Mouse (Mus musculus): ENCODE measurements around the gene Morc1.
A peak's percentile ranks its signal among the peaks of the same experiment; 100 is the strongest.

The Morc1 gene

GRCm38 (mm10) chr16:48627296-48627695 lies 196.3 kb downstream of the Morc1 start:
- no peak for DNase-seq (ENCODE audit: low read depth)

GRCm38 (mm10) chr16:48629710-48630109 lies 198.7 kb downstream of the Morc1 start:
- DNase-seq (ENCODE audit: low read depth), result no peak

- no peak for DNase-seq (ENCODE audit: low read depth)
Observed at GRCm38 (mm10) chr16:48630466-48630865, 199.4 kb downstream of the Morc1 start.

- DNase-seq (ENCODE audit: low read depth), result no peak
Observed at GRCm38 (mm10) chr16:48632351-48632750, 201.3 kb downstream of the Morc1 start.

GRCm38 (mm10) chr16:48646246-48646645 lies 215.2 kb downstream of the Morc1 start:
- no peak for DNase-seq (ENCODE audit: low read depth)

- DNase-seq (ENCODE audit: low read depth), result peak; percentile 39
Observed at GRCm38 (mm10) chr16:48671696-48672095, 240.7 kb downstream of the Morc1 start.

- no peak for DNase-seq (ENCODE audit: low read depth)
Observed at GRCm38 (mm10) chr16:48672664-48673063, 241.6 kb downstream of the Morc1 start.

- peak; percentile 71 for DNase-seq (ENCODE audit: low read depth)
Observed at GRCm38 (mm10) chr16:48675607-48676006, 244.6 kb downstream of the Morc1 start.

- no peak for DNase-seq (ENCODE audit: low read depth)
Observed at GRCm38 (mm10) chr16:48676205-48676604, 245.2 kb downstream of the Morc1 start.

- no peak for DNase-seq (ENCODE audit: low read depth)
Observed at GRCm38 (mm10) chr16:48677381-48677780, 246.3 kb downstream of the Morc1 start.

- no peak for DNase-seq (ENCODE audit: low read depth)
Observed at GRCm38 (mm10) chr16:48678029-48678428, 247.0 kb downstream of the Morc1 start.
